Mouse (Mus musculus) lung, postnatal 0 days (tissue): ENCODE data around the gene Abhd17c. TPM values are rescaled to one million over a fixed set of nuclear protein-coding genes. Genes with fewer than 3 reads are reported as not detected.
A peak's percentile ranks its signal among the peaks of the same experiment; 100 is the strongest.
"Not testable (repeated sequence)": the region's sequence is repeated elsewhere in the genome, so short reads cannot be mapped to it uniquely, and the experiment has no call there.

ENCODE experiments used
- ATAC-seq: fragments of 200-750 bp; cut with Nextera tagmentation; 2 replicates; pipeline ENCODE4 v1.8.0; 2017; ENCODE audit warnings: moderate library complexity
- DNase-seq: peaks from one replicate; pipeline ENCODE4 v3.0.0-alpha.2; 2016; ENCODE audit warnings: low spot score
- H3K27ac ChIP-seq: fragments of 300-500 bp; sonication (generic); 2 replicates; pipeline ENCODE4 v1.5.1; 2014; ENCODE audit warnings: antibody characterized with exemption, mild to moderate bottlenecking, low read length, mixed read lengths
- H3K27me3 ChIP-seq: fragments of 300-500 bp; sonication (generic); replicated peaks from 2 replicates; pipeline ENCODE4 v1.6.1; 2014; ENCODE audit warnings: low read length, mixed read lengths; ENCODE audit not compliant: insufficient read depth
- H3K36me3 ChIP-seq: fragments of 300-500 bp; sonication (generic); 2 replicates; pipeline ENCODE4 v1.6.1; 2014; ENCODE audit warnings: low read length, mixed read lengths; ENCODE audit not compliant: insufficient read depth
- H3K4me1 ChIP-seq: fragments of 300-500 bp; sonication (generic); 2 replicates; pipeline ENCODE4 v1.6.1; 2014; ENCODE audit warnings: antibody characterized with exemption, low read depth, low read length, mixed read lengths; ENCODE audit not compliant: insufficient read depth
- H3K4me2 ChIP-seq: fragments of 300-500 bp; sonication (generic); replicated peaks from 2 replicates; pipeline ENCODE4 v1.6.1; 2014; ENCODE audit warnings: low read depth, mild to moderate bottlenecking, low read length, moderate library complexity, mixed read lengths
- H3K4me3 ChIP-seq: fragments of 300-500 bp; sonication (generic); 2 replicates; pipeline ENCODE4 v1.5.1; 2014; ENCODE audit warnings: low read depth, low read length
- H3K9ac ChIP-seq: fragments of 300-500 bp; sonication (generic); replicated peaks from 2 replicates; pipeline ENCODE4 v1.6.1; 2014; ENCODE audit warnings: low read depth, mild to moderate bottlenecking
- H3K9me3 ChIP-seq: fragments of 300-500 bp; sonication (generic); 2 replicates; pipeline ENCODE4 v1.6.1; 2016; ENCODE audit warnings: low read length, mixed read lengths
- CTCF ChIP-seq: IDR thresholded peaks from 2 replicates; pipeline ENCODE4 v1.5.1; 2016; ENCODE audit warnings: antibody characterized with exemption, mild to moderate bottlenecking
- EP300 ChIP-seq: IDR thresholded peaks from 2 replicates; pipeline ENCODE4 v1.6.1; 2016; ENCODE audit warnings: antibody characterized with exemption, mild to moderate bottlenecking, control low read depth
- WGBS: fragments of 180-500 bp; shearing (Covaris S2); extraction: QIAGEN DNeasy Blood & Tissue Kit; methylation state at CpG from one replicate; pipeline ENCODE4 v1.1.7; 2014; 5-methylcytosine and 5-hydroxymethylcytosine counted together
- polyA plus RNA-seq: library from polyadenylated mRNA; unstranded; fragments of >200 nt; fragmentation: Nextera tagmentation; extraction: Ambion mirVana; gene quantifications from 2 replicates; pipeline ENCODE4 v1.2.1, GENCODE M21; 2015

The Abhd17c gene
- polyA plus RNA-seq, 1 experiment from 2014 or later, result 91.3 TPM

GRCm38 (mm10) chr7:84128661-84129060 is 23.0 kb downstream of the Abhd17c start:
- H3K9me3 ChIP-seq, result no peaks in the 10 kb centered on the region
- peak; percentile 92 for DNase-seq
- H3K27ac ChIP-seq, result peak overlapping the region; percentile 82
- H3K27me3 ChIP-seq, result no peaks in the 10 kb centered on the region
- TF ChIP-seq CTCF (no peak), EP300 (peak; percentile 98)
- no peak overlapping the region for H3K9ac ChIP-seq
- no peak overlapping the region for H3K4me3 ChIP-seq
- H3K4me1 ChIP-seq, result peaks cover 50% of the 10 kb centered on the region; the same call in 1 of the 2 replicates
- no peak overlapping the region for H3K4me2 ChIP-seq
- H3K36me3 ChIP-seq, result no peaks in the 10 kb centered on the region
- 24% methylated on average over 8 of the region's 8 CpGs for WGBS
- ATAC-seq, result peak; percentile 96

- no peak overlapping the region for H3K4me3 ChIP-seq
- WGBS, result 67% methylated on average over 1 of the region's 1 CpGs
- no peak overlapping the region for H3K9ac ChIP-seq
- ATAC-seq (no peak), DNase-seq (no peak)
- no peaks in the 10 kb centered on the region for H3K9me3 ChIP-seq
- H3K4me1 ChIP-seq, result peaks cover 32% of the 10 kb centered on the region; the same call in 1 of the 2 replicates
- H3K27me3 ChIP-seq, result no peaks in the 10 kb centered on the region
- no peak overlapping the region for H3K27ac ChIP-seq
- no peak overlapping the region for H3K4me2 ChIP-seq
- no peaks in the 10 kb centered on the region for H3K36me3 ChIP-seq
- TF ChIP-seq CTCF (no peak), EP300 (no peak)
Observed at GRCm38 (mm10) chr7:84125730-84126129, 26.0 kb downstream of the Abhd17c start.

- WGBS, result 94% methylated on average over 3 of the region's 4 CpGs
- H3K4me3 ChIP-seq, ATAC-seq, DNase-seq, H3K9ac ChIP-seq, H3K9me3 ChIP-seq, H3K4me2 ChIP-seq, H3K36me3 ChIP-seq, H3K27me3 ChIP-seq: not testable (repeated sequence)
- peaks cover 38% of the 10 kb centered on the region for H3K4me1 ChIP-seq
- H3K27ac ChIP-seq, result 0 out of 2 replicates have a peak overlapping the region, but pooled peaks have one; percentile 51
Observed at GRCm38 (mm10) chr7:84123651-84124050, 28.0 kb downstream of the Abhd17c start.

- ATAC-seq, result no peak
- no peak overlapping the region for H3K9ac ChIP-seq
- H3K27me3 ChIP-seq, result no peaks in the 10 kb centered on the region
- WGBS, result 54% methylated on average over 3 of the region's 3 CpGs
- H3K36me3 ChIP-seq, result no peaks in the 10 kb centered on the region
- H3K9me3 ChIP-seq, result no peaks in the 10 kb centered on the region
- H3K4me1 ChIP-seq, result peaks cover 34% of the 10 kb centered on the region
- no peak overlapping the region for H3K4me2 ChIP-seq
- H3K4me3 ChIP-seq, result no peak overlapping the region
- 0 out of 2 replicates have a peak overlapping the region, but pooled peaks have one; percentile 0 for H3K27ac ChIP-seq
- no peak for TF ChIP-seq CTCF
- TF ChIP-seq EP300, result no peak
- DNase-seq, result no peak
Observed at GRCm38 (mm10) chr7:84121778-84122177, 29.9 kb downstream of the Abhd17c start.

- Histone ChIP-seq H3K9me3 (no peaks in the 10 kb centered on the region), H3K4me1 (peaks cover 35% of the 10 kb centered on the region), H3K9ac (no peak overlapping the region), H3K27me3 (no peaks in the 10 kb centered on the region), H3K4me3 (no peak overlapping the region), H3K4me2 (0 out of 2 replicates have a peak overlapping the region, but pooled peaks have one; percentile 1), H3K27ac (peak overlapping the region; percentile 47), H3K36me3 (no peaks in the 10 kb centered on the region)
- no peak for DNase-seq
- TF ChIP-seq EP300 (no peak), CTCF (no peak)
- WGBS, result 50% methylated on average over 5 of the region's 5 CpGs
- ATAC-seq, result no peak
Observed at GRCm38 (mm10) chr7:84120142-84120760, 31.4 kb downstream of the Abhd17c start.

- H3K4me1 ChIP-seq, result peaks cover 35% of the 10 kb centered on the region
- H3K27ac ChIP-seq, result 0 out of 2 replicates have a peak overlapping the region, but pooled peaks have one; percentile 43
- TF ChIP-seq EP300, result no peak
- TF ChIP-seq CTCF, result no peak
- no peaks in the 10 kb centered on the region for H3K9me3 ChIP-seq
- no peak overlapping the region for H3K4me2 ChIP-seq
- H3K9ac ChIP-seq, result no peak overlapping the region
- H3K36me3 ChIP-seq, result no peaks in the 10 kb centered on the region
- WGBS, result 50% methylated on average over 12 of the region's 12 CpGs
- no peak for DNase-seq
- no peak overlapping the region for H3K4me3 ChIP-seq
- H3K27me3 ChIP-seq, result no peaks in the 10 kb centered on the region
- no peak for ATAC-seq
Observed at GRCm38 (mm10) chr7:84119216-84120105, 32.2 kb downstream of the Abhd17c start.
